Mouse (Mus musculus) midbrain, embryonic 10.5 days (tissue): ENCODE measurements around the gene Vapb. TPM values are rescaled to one million over a fixed set of nuclear protein-coding genes. Genes with fewer than 3 reads are reported as not detected.
A peak's percentile ranks its signal among the peaks of the same experiment; 100 is the strongest.
"Not testable (repeated sequence)": the region's sequence is repeated elsewhere in the genome, so short reads cannot be mapped to it uniquely, and the experiment has no call there.

Source experiments
- DNase-seq: peaks from one replicate; pipeline ENCODE4 v3.0.0-alpha.2; 2017; ENCODE audit warnings: low spot score
- H3K27ac ChIP-seq: fragments of 300-500 bp; sonication (generic); replicated peaks from 2 replicates; pipeline ENCODE4 v1.5.1; 2016; ENCODE audit warnings: mild to moderate bottlenecking
- H3K27me3 ChIP-seq: fragments of 300-500 bp; sonication (generic); 2 replicates; pipeline ENCODE4 v1.6.1; 2016; ENCODE audit warnings: low read depth, mild to moderate bottlenecking; ENCODE audit not compliant: poor library complexity, severe bottlenecking
- H3K36me3 ChIP-seq: fragments of 300-500 bp; sonication (generic); 2 replicates; pipeline ENCODE4 v1.6.1; 2016; ENCODE audit warnings: mild to moderate bottlenecking, moderate library complexity
- H3K4me1 ChIP-seq: fragments of 300-500 bp; sonication (generic); 2 replicates; pipeline ENCODE4 v1.6.1; 2016
- H3K4me3 ChIP-seq: fragments of 300-500 bp; sonication (generic); 2 replicates; pipeline ENCODE4 v1.5.1; 2016; ENCODE audit warnings: mild to moderate bottlenecking, moderate library complexity
- H3K9me3 ChIP-seq: fragments of 300-500 bp; sonication (generic); replicated peaks from 2 replicates; pipeline ENCODE4 v1.6.1; 2016; ENCODE audit warnings: mild to moderate bottlenecking
- WGBS: fragments of 180-500 bp; shearing (Covaris S2); methylation state at CpG from one replicate; pipeline ENCODE4 v1.1.7; 2016; 5-methylcytosine and 5-hydroxymethylcytosine counted together
- polyA plus RNA-seq: library from polyadenylated mRNA; unstranded; fragments of >200 nt; fragmentation: Nextera tagmentation; extraction: Ambion mirVana; gene quantifications from 2 replicates; pipeline ENCODE4 v1.2.1, GENCODE M21; 2016

Vapb gene
- polyA plus RNA-seq, result 9.4 and 11.6 TPM in 2 replicates

DNA sequence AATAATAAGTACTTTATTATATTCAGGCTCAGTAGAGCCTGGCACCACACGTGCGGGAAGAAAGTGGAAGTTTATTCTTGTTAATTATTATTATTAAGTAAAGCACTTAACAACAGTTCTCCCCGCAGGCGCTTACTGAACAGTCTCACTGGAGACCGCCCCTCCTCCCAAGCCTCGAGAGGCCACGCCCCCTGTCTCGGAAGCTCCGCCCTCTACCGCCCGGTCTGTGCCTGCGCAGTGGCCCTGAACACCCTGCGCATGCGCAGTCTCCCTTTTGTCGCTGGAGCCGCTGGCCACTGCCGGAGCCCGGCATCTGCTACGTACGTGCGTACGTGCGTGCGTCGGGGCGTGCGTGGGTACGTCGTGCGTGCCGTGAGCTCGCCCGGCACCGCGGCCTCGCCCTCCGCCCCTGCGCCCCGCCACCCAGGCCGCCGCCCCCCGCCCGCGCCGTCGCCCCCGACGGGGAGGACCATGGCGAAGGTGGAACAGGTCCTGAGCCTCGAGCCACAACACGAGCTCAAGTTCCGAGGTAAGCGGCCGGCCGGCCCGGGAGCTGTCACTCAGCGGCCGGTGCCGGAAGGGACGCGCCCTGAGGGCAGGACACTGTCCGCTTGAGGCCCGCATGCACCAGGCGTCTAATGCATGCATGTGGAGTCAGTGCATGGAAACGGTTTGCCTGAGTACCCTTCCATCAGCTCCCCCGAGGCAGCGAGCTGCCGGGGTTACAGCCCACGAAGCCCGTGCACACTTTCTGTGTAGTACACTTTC lies at the start of gene Vapb:
Vapb (plus strand) TSS at position 290 of the 768 bp plus-strand sequence.
- no peaks in the 10 kb centered on the region for H3K27me3 ChIP-seq
- 1% methylated on average over 70 of the region's 70 CpGs for WGBS
- no peaks in the 10 kb centered on the region for H3K9me3 ChIP-seq
- peaks cover 12% of the 10 kb centered on the region for H3K36me3 ChIP-seq
- peak; percentile 99 for DNase-seq
- peaks cover 22% of the 10 kb centered on the region for H3K4me1 ChIP-seq
- H3K27ac ChIP-seq, result peak within 1 kb of the TSS; percentile 94
- peak within 1 kb of the TSS; percentile 75 for H3K4me3 ChIP-seq

DNA sequence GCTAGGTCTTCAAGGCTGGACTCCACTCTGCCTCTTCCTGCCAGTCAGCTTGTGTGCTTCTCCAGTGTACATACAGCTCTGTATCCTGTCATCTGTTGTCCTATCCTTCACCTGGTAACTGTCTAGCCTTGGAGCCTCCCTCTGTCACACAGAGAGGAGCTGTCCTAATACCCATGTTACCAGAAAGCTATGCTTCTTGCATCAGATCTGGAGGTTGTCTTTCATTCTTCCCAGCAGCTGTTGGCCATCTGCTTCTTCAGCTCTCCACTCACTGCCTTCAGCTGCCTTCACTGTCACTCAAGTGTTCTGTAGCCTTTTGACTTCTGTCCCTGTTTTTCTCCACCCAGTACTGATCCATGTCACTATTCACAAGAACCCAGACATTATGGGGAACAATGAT lies 47.5 kb upstream of the Vapb start:
- Histone ChIP-seq H3K9me3 (no peaks in the 10 kb centered on the region), H3K27me3 (no peaks in the 10 kb centered on the region), H3K4me3 (no peak overlapping the region), H3K4me1 (peaks cover 10% of the 10 kb centered on the region; the same call in 1 of the 2 replicates), H3K27ac (no peak overlapping the region), H3K36me3 (peaks cover 57% of the 10 kb centered on the region)
- no peak for DNase-seq

DNA sequence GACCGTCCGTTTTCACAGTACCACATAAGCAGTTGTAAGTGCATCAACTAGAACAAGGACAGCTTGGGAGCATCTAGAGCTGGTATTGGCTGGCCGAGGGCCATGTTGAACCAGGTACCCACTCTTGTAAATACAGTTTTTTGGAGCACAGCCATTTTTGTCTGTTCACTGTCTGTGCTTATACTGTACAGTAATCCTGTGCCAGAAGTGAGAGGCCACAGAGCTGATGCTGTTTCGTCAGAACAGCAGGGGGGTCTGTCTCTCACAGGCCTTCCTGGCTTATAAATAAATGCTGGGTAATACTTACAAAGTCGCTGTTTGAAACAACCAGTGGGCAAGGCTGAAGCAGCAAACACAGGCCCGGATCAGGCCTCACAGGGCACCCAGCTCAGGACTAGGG lies 45.6 kb upstream of the Vapb start:
- WGBS, result 90% methylated on average over 6 of the region's 6 CpGs

DNA sequence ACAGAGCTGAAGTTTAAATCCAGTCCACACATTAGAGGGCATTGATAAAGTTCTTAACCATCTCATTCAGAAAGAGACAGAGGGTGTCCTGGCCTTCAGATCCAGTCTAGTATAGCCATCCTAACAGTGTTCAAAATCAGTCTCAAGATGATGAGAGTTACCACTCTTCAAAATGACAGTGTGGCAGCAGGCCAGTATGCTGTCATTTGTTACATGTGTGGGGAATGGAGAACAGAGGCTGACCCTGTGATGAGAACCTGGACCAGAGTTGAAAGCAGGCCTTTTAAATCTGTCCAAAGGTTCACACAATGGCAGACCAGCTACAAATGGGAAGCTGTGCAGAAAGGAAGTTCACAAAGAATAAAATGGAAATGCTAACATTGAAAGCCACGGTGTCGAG lies 44.6 kb upstream of the Vapb start:
- H3K27me3 ChIP-seq, result no peaks in the 10 kb centered on the region
- no peak overlapping the region for H3K27ac ChIP-seq
- no peak overlapping the region for H3K4me3 ChIP-seq
- H3K36me3 ChIP-seq, result peaks cover 86% of the 10 kb centered on the region
- H3K4me1 ChIP-seq, result no peaks in the 10 kb centered on the region
- DNase-seq, result no peak
- H3K9me3 ChIP-seq, result no peaks in the 10 kb centered on the region
- WGBS, result 90% methylated on average over 2 of the region's 2 CpGs

More for the DNA sequence above, 45.6 kb upstream of the Vapb start:
- no peaks in the 10 kb centered on the region for H3K9me3 ChIP-seq
- no peaks in the 10 kb centered on the region for H3K27me3 ChIP-seq
- no peak overlapping the region for H3K4me3 ChIP-seq
- 0 out of 2 replicates have a peak, but pooled peaks cover under 1% of the 10 kb centered on the region for H3K4me1 ChIP-seq
- no peak for DNase-seq
- peaks cover 76% of the 10 kb centered on the region for H3K36me3 ChIP-seq
- no peak overlapping the region for H3K27ac ChIP-seq

DNA sequence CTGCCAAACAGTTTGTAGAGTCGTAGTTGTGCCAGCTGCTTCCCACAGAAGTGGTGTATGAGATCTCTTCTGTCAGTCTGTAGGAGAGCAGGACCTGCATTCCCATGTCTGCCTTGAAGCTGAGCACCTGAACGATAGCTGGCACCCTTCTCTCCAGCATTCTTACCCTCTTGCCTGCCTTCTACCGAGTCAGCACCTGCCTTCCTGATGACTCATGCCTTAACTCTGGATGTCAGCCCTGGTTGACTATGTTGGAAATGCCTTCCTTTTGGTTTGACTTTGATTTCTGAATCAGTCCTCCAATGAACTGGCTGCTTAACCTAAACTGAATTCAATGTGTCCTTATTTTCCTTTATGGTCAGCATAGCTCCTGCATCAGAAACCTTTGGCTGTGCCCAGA lies 38.5 kb upstream of the Vapb start:
- peaks cover 97% of the 10 kb centered on the region for H3K36me3 ChIP-seq

DNA sequence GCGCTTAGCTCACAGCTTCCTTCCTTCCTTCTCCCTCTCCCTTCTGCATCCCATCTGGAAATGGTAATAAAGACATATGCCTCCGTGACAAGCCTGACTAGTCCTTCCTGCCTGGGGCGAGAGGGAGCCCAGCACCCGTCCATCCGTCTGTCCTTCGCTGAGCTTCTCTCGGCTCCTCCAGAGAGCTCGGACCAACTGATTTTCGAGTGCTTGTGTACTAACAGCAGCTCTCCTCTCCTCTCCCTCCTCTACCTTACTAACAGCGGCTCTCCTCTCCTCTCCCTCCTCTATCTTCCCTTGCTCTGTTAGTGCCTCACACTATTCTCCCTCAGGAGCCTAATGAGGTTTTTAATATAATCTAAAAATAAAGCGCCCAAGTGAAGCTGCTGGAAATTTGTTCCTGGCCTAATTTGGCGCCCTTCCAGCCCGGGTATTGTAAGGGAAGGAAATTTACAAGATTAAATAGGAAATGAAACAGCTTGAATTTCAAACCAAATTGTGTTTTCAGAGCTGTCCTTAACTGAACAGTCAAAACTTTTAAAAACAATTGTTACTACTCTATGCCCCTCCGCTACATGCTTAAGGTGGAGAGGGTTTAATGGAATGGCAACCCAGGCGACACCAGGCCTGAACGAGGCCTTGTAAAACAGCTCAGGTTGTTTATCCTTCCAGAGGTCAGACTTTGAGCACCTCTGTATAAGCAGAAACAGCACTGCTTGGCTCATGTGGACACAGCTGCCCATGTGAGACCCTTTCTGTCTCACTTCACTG lies 35.0 kb upstream of the Vapb start:
- no peak for DNase-seq
- H3K4me1 ChIP-seq, result no peaks in the 10 kb centered on the region
- H3K9me3 ChIP-seq, result no peaks in the 10 kb centered on the region
- WGBS, result 89% methylated on average over 16 of the region's 16 CpGs
- peaks cover 78% of the 10 kb centered on the region for H3K36me3 ChIP-seq
- no peak overlapping the region for H3K4me3 ChIP-seq
- H3K27ac ChIP-seq, result no peak overlapping the region
- no peaks in the 10 kb centered on the region for H3K27me3 ChIP-seq

More for the DNA sequence above, 38.5 kb upstream of the Vapb start:
- H3K27me3 ChIP-seq, result no peaks in the 10 kb centered on the region
- H3K9me3 ChIP-seq, result no peaks in the 10 kb centered on the region
- H3K4me3 ChIP-seq, result no peak overlapping the region
- no peak overlapping the region for H3K27ac ChIP-seq
- DNase-seq, result no peak
- WGBS, result 92% methylated on average over 3 of the region's 3 CpGs
- H3K4me1 ChIP-seq, result no peaks in the 10 kb centered on the region

DNA sequence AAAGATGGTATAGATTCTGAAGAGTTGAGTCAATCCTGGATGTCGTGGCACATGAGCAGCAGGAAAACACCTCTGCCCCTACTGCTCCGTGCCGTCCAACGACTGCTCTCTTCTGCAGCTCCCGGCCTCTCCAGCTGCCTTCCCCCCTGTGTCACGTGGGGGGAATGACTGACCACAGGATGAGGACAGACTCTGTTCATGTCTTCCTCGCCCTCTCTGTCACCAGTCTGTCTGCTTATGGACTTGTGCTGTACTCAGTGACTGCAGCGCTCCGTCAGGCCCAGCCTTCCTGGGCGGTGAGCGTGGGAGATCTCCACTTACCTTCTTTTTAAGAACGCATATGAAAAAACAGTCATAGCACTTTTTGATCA lies 34.5 kb upstream of the Vapb start:
- no peaks in the 10 kb centered on the region for H3K27me3 ChIP-seq
- H3K36me3 ChIP-seq, result peaks cover 74% of the 10 kb centered on the region
- H3K4me1 ChIP-seq, result no peaks in the 10 kb centered on the region
- H3K4me3 ChIP-seq, result no peak overlapping the region
- H3K9me3 ChIP-seq, result no peaks in the 10 kb centered on the region
- DNase-seq, result no peak
- 91% methylated on average over 12 of the region's 12 CpGs for WGBS
- H3K27ac ChIP-seq, result no peak overlapping the region

DNA sequence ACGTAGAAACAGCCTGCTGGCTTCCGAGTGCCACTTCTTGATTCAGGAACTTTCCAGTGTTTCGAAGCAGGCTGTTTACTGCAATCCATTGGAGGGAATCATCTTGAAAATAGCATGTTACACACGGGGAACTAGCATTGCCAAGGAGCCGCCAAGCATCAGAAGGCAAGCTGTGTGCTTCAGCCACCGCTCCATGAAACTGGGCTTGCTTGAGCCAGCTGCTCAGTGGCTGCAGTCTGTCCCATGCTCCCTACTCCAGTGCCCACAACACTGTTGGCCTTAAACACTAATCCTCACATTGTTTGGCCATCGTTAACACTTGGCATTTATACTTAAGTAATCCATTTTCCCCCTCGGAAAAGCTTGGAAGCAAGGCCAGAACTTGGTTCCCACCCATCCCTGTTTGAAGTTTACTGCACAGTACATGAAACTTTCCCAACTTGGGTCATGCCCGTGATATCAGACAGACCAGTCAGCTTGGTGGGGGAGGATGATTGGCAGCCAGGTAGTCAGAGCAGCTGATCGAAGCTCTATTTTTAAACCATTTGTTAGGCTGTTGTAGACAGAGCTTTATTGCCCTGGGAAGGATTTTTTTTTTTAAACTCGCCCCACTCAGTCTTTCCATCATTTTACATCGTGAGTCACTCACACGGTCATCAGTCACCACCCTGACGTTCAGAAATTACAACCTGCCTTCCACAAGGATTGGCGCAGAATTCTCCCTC lies 31.3 kb upstream of the Vapb start:
- peaks cover 48% of the 10 kb centered on the region for H3K36me3 ChIP-seq
- WGBS, result 90% methylated on average over 15 of the region's 15 CpGs

DNA sequence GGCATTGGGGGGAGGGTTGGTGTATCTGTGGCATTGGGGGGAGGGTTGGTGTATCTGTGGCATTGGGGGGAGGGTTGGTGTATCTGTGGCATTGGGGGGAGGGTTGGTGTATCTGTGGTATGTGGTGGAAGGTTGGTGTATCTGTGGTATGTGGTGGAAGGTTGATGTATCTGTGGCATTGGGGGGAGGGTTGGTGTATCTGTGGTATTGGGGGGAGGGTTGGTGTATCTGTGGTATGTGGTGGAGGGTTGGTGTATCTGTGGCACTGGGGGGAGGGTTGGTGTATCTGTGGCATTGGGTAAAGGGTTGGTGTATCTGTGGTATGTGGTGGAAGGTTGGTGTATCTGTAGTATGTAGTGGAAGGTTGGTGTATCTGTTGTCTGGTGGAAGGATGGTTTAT lies 29.7 kb upstream of the Vapb start:
- not testable (repeated sequence) for DNase-seq, H3K9me3 ChIP-seq, H3K27me3 ChIP-seq, H3K4me1 ChIP-seq, H3K27ac ChIP-seq, H3K4me3 ChIP-seq
- peaks cover 32% of the 10 kb centered on the region for H3K36me3 ChIP-seq

More for the DNA sequence above, 31.3 kb upstream of the Vapb start:
- no peak for DNase-seq
- no peaks in the 10 kb centered on the region for H3K4me1 ChIP-seq
- no peaks in the 10 kb centered on the region for H3K9me3 ChIP-seq
- no peak overlapping the region for H3K4me3 ChIP-seq
- H3K27ac ChIP-seq, result no peak overlapping the region
- no peaks in the 10 kb centered on the region for H3K27me3 ChIP-seq

DNA sequence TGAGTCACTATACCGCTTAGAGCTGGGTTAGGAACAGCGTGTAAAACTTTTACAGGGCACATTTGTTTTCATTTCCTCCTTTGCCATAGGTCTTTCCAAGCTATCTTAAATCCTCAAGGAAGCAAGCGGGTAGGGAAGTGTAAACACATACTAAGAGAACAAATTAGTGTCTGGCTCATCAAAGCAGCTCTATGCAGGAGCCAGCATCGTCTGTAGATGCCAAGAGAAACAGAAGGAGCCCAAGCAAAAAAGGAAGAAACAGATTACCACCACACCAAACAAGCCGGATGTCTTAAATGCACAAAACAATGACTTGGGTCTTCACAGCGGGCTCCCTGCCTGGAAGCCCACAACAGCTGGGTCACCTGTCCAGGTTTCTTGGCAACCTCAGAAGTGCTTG lies 27.1 kb upstream of the Vapb start:
- Histone ChIP-seq H3K27ac (no peak overlapping the region), H3K9me3 (no peaks in the 10 kb centered on the region), H3K36me3 (peaks cover 15% of the 10 kb centered on the region), H3K4me1 (peaks cover 26% of the 10 kb centered on the region), H3K27me3 (no peaks in the 10 kb centered on the region), H3K4me3 (no peak overlapping the region)
- 87% methylated on average over 6 of the region's 6 CpGs for WGBS
- no peak for DNase-seq

DNA sequence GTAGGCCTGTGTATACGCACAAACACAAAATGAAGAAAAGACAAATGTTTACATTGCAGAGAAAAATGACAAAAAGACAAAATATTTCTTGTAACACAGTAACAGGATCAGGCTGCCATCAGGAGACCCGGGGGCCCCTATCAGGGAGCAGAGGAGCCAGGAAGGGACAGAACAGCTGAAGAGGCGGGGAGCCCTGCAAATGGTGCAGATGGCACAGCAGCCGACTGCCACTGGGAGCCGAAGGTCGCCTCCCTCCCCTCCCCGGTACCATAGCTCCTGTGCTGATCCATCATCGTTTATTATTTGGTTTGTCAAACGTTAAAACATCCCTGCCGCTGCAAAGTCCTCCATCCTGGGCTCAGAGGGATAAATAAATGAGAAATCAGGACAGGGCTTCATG lies 24.7 kb upstream of the Vapb start:
- no peak for DNase-seq
- Histone ChIP-seq H3K27me3 (no peaks in the 10 kb centered on the region), H3K4me1 (peaks cover 26% of the 10 kb centered on the region), H3K27ac (peak overlapping the region; percentile 34; the same call in 1 of the 2 replicates), H3K36me3 (peaks cover 7% of the 10 kb centered on the region), H3K4me3 (no peak overlapping the region), H3K9me3 (no peaks in the 10 kb centered on the region)
- WGBS, result 75% methylated on average over 10 of the region's 10 CpGs

DNA sequence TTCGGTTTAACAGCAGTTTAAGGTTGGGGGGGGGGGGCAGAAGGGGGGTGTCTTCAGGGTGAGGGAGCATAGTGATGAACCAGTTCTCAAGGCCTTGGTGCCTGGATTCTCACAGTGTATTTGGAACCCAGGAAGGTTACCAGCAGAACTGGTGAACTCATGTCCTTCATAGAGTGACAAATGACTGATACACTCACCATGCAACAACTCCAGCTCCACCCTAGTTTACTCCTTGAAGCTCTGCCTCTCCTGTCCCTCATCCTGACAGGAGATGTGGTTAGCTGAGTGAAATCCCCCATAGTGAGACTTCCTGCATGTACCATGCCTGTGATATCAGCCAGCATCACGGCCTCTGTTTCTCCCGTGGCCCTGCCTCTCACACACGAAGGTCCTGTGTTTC lies 24.1 kb upstream of the Vapb start:
- peak overlapping the region; percentile 13; the same call in 1 of the 2 replicates for H3K27ac ChIP-seq

More for the DNA sequence above, 24.1 kb upstream of the Vapb start:
- Histone ChIP-seq H3K4me3 (no peak overlapping the region), H3K9me3 (no peaks in the 10 kb centered on the region), H3K4me1 (peaks cover 26% of the 10 kb centered on the region), H3K27me3 (no peaks in the 10 kb centered on the region), H3K36me3 (peaks cover 3% of the 10 kb centered on the region)
- WGBS, result 84% methylated on average over 4 of the region's 4 CpGs
- no peak for DNase-seq
